Mouse (Mus musculus): ENCODE measurements around the gene Arntl2. TPM values are rescaled to one million over a fixed set of nuclear protein-coding genes. Genes with fewer than 3 reads are reported as not detected.

The Arntl2 gene
- polyA plus RNA-seq, 1 experiment, result 0.48 TPM

GRCm38 (mm10) chr6:146881896-146882770, 86.3 kb downstream of the Arntl2 start:
- 41% methylated on average over 13 of the region's 13 CpGs for WGBS

More at GRCm38 (mm10) chr6:146881896-146882770, 86.3 kb downstream of the Arntl2 start:
- no peak for DNase-seq (ENCODE audit: low read depth, low spot score)

Other genes with a start within 250 kb of the Arntl2 start
- gene Fgfr1op2, start 218.9 kb upstream of the Arntl2 start, polyA plus RNA-seq (2012; rRNA removed), result 28.8 and 48.2 TPM in 2 replicates
- gene Ints13, start 218.2 kb upstream of the Arntl2 start, polyA plus RNA-seq (2012; rRNA removed), result 10.4 and 11.0 TPM in 2 replicates
- gene Med21, start 153.5 kb upstream of the Arntl2 start, polyA plus RNA-seq (2012; rRNA removed), result 32.2 and 38.8 TPM in 2 replicates
- 20.1 and 20.6 TPM in 2 replicates for gene Tm7sf3, start 153.2 kb upstream of the Arntl2 start, polyA plus RNA-seq (2012; rRNA removed)
- 4.6 and 4.8 TPM in 2 replicates for gene Stk38l, start 71.1 kb upstream of the Arntl2 start, polyA plus RNA-seq (2012; rRNA removed)
- not detected in 2 replicates for gene Smco2, start 54.0 kb downstream of the Arntl2 start, polyA plus RNA-seq (2012; rRNA removed)
- gene Ppfibp1, start 92.4 kb downstream of the Arntl2 start, polyA plus RNA-seq (2012; rRNA removed), result 5.0 and 7.8 TPM in 2 replicates
- gene 1700034J05Rik, start 158.4 kb downstream of the Arntl2 start, polyA plus RNA-seq (2012; rRNA removed), result not detected in 2 replicates
- 12.6 and 14.3 TPM in 2 replicates for gene Rep15, start 236.5 kb downstream of the Arntl2 start, polyA plus RNA-seq (2012; rRNA removed)
- gene Mrps35, start 246.7 kb downstream of the Arntl2 start, polyA plus RNA-seq (2012; rRNA removed), result 9.6 and 10.4 TPM in 2 replicates

Data from large intestine, adult 2 months (tissue).